Mouse (Mus musculus) kidney, postnatal 25 days (tissue): Measurements from ENCODE around the gene Unc50.

Experiments used
- DNase-seq, 2 experiments: peaks; one replicate each; pipeline ENCODE4 v3.0.0; 2021; ENCODE audit warnings: mixed read lengths in 2 of 2

The Unc50 gene

DNA sequence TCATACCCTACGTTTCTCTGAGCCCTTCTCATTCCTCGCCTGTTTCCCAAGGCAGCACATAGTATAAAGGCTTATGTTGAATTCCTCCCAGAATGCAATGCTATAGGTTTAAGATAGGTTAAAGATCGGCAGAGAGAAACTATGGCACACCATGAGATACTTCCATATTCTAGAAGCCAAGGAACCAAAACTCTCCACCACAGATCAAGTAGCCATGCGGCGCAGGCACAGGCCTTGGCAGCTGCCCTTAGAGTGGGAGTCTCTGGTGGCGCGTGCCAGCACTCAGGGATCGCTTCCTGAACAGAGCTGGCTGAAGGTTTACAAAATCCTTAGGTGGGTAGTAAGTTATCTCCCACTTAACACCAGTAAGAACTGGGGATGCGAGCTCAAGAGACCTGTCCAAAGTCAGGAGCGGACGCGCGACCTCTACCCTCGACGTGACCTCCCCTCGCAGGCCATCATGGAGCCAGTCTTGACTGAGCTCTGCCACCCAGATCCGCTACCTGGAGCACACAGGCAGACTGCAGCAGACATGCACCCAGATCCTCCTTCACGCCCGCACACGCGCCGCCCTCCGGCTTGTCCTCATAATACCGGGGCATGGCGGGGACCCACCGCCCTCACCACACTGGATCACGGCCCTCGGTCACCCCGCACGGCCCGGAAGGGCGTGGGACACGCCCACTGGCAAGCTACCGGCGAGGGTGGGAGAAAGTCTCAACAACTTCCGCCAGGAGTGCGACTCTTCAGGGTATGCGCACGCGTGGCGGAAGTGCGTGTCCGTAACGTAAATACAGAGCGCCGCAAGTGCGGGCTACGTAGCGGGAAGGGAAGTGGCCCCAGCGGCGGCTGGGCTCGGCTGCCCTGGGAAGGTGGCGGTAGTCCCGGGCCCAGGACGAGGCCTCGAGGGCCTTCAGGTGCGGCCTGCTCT is at the start of gene Unc50, which contains the start of gene Coa5:
Unc50 (plus strand) TSS at position 774 of the 931 bp plus-strand sequence.
Coa5 (minus strand) TSS at position 738 of the 931 bp plus-strand sequence.
- DNase-seq = peak; percentile 94 to 98

DNA sequence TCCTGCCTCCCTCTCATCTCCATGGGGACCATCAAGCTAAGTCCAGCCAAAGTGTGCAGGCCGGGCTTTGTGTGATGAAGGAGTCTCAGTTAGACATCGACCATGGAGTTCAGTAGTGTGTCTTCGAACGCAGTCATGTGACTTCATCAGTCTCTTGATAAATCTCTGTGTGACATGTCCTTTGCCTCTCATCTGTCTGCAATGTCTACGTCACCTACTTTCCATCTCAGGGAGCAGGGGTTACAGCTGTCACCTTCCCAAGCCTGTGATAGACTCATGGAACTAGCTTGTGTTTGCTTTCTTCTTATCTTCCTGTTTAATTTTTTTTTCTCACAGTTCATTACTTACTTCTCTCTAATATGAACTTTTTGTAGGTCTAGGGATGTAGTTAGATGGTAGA is 49.0 kb upstream of the Unc50 start:
- DNase-seq = no peak

- no peak for DNase-seq
These were observed 45.6 kb upstream of the Unc50 start for GRCm38 (mm10) chr1:37384304-37384703.

GRCm38 (mm10) chr1:37386448-37386971 is 43.4 kb upstream of the Unc50 start:
- DNase-seq = no peak

GRCm38 (mm10) chr1:37393174-37393573 is 36.8 kb upstream of the Unc50 start:
- no peak for DNase-seq

DNA sequence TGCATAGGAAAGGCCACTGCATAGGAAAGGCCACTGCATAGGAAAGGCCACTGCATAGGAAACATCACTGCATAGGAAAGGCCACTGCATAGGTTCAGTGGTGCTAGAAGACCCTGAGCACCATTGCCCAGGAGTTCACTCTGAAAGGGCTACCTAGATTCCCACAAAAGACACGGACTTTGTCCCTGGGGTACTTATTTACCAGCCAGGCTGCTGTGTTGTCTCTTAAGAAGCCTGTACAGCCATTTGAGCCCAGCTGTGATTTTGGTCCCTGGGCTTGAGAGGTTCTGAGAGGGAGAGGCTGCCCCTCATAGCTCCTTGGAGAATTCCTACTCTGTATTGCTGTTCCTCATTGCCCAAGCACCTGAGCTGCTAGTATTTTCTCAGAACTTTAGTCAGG is 33.5 kb upstream of the Unc50 start:
- peak; percentile 43 to 69 for DNase-seq

DNA sequence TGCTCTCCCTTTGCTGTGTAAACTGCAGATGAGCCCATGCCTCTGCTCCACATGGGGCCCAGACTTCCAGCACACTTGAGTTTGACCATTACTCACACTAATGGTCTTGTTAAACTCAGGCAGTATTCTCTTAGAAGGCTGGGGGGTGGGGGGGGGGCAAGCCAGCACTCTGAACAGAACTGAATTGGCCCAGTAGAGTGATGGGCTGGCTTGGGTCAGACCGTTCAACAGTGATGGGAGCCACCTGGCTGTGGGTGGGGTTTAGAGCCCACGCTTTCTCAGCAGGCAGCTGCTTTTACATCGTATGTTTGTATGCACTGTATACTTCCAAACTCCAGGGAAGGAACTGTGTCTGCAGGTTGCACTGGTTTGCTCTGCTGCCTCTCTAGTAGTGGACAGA is 31.0 kb upstream of the Unc50 start:
- peak in 1 of 2 experiments; percentile 8 for DNase-seq

GRCm38 (mm10) chr1:37399734-37400133 is 30.2 kb upstream of the Unc50 start:
- peak in 1 of 2 experiments; percentile 21 for DNase-seq

DNA sequence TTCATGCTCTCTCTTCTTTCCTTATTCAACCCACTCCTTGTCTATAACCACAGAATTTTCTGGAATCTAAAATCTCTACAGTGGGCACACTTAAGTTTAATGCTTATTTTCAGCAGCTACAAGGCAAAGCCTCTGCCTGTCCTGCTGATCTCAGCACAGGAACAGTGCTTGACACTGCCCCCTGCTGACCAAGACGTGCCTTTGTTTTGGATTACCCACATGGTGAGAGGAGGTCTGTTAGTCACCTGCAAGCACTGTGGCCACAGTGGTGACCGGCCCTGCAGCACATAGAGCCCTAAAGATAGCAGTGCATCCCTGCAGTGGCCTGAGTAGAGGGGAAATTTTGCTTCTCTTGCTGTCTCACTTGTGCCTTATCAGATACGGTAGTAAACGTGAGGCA is 28.3 kb upstream of the Unc50 start:
- DNase-seq = peak; percentile 66 to 73

DNA sequence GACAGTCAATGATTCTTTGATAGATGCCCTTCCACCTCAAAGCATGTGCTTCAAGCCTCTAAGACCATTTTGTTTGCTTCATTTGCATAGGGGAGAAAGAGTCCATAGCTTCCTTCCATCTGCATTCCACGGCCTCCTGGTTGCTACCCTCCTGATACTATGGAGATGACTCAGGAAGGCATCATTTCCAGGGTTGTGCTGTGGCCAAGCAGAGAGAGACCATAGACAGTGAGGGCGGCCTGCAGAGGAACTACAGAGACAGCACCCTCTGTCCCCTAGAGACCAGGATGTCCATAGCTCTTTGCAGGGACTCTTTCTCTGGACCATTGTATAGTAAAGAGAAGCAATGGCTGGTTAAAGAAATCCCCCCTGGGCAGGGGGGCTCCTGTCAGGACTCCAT is 24.8 kb upstream of the Unc50 start:
- DNase-seq = no peak

DNA sequence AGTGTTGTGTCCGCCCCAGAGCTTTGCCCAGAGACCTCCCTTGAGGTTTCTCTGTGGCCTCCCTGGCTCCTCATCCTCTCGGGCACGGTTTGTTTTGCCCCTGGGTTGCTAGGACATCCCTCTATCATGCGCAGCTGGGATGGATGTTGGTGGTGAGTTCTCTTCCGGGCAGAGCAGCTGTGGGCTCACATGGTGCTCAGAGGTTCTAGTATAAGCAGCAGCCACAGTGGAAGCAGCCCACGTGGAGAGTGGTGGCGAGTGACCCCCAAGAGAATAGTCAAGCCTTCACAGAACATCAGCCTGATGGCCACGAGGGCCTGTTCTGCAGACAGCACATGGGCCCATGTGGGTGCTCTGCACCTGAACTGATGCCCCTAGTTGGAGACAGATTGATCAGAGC is 22.7 kb upstream of the Unc50 start:
- no peak for DNase-seq

DNA sequence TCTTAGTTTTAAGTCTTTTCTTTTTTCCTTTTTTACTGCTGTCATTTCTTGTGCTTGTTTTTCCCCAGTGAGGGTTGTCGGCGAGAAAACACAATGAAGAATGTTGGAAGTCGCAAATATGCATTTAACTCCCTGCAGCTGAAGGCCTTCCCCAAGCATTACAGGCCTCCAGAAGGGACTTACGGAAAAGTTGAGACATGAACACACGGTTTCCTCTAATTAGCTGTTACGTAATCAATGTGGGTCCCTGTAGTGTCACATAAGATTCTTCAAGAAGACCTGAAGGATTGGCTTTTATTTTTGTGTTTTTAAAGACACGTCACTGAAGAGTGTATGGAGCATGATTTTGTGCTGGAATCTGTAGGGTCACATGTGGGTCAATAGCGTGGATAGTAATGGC is 21.9 kb upstream of the Unc50 start:
- no peak for DNase-seq

- no peak for DNase-seq
These were observed 21.3 kb upstream of the Unc50 start for GRCm38 (mm10) chr1:37408678-37409077.

- DNase-seq = no peak
These were observed 20.3 kb upstream of the Unc50 start for GRCm38 (mm10) chr1:37409647-37410046.

GRCm38 (mm10) chr1:37415394-37415793 is 14.5 kb upstream of the Unc50 start:
- no peak for DNase-seq

- peak; percentile 43 to 47 for DNase-seq
These were observed 10.5 kb upstream of the Unc50 start for GRCm38 (mm10) chr1:37419420-37419819.

DNA sequence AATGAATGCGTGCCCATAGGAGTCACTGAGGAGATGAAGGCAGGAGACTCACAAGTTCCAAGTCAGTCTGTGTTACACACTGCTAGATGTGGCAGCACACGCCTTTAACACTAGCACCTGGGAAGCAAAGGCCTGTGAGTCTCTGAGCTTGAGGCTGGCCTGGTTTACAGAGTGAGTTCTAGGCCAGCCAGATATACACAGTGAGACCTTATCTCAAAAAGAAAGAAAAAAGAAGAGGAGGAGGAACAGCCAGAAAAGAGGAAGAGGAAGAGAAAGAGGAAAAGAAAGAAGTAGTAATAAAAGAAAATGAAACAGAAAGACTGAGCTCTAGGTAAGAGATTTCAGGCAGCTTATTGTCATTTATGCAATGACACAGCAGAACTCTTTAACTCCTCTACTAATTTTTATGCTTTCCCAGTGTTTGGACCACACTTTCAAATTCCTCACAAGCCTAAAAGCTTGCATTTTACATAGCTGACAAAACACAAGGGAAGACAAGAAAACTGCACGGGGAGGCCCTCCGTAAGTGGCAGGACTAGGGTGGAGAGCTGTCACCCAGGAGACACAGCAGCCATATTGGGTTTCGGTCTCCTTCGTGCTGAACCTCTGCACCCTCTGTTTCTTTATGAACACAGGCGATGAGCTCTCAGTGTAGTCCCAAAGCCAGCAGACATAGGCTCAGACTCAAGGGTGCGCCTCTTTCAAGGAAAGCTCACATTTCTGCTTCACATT is 2.6 kb upstream of the Unc50 start:
- DNase-seq = no peak

DNA sequence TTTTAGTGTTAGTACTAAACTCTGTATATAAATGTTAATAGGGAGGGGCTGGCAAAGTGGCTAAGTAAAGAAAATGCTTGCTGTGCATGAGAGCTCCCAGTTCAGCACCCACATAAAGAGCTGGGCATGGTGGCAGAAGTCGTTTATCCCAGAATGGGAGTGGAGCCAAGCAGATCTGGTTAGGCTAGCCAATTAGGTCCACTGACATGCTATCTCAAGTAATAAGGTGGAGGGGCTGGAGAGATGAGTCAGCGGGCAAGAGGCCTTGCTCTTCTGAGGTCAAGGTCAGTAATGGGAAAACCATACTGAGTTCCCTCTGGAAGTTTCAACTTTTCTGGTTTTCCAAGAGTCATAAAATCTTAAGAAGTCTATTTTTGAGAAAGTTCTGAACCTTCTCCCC is 1.0 kb upstream of the Unc50 start:
- DNase-seq = no peak

DNA sequence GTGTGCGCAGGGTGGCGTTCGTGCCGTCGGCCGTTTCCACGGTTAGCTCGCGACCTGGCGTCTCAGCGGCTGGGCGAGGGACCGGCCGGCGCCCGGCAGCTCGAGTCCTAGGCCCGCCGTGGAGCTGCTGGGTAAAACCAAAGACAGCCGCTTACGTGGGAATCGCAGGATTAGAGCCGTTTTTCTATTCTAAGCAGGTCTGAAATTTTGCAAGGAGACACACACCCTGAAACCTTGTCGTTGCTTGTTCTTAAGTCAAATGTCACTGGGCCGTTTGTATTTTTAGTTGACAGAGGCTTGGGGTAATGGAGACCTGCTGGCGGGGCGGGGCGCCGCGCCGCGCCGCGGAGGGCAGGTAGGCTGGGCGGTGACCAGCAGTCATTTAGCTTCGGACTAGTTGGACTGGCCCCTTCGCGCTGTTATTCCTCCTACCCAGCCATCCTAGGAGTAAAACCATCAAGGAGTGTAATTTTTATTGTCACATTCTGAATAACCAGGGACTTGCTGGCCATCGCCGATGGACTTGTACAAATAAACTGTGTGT is 430 bp downstream of the Unc50 start:
- DNase-seq = peak; percentile 18 to 61

DNA sequence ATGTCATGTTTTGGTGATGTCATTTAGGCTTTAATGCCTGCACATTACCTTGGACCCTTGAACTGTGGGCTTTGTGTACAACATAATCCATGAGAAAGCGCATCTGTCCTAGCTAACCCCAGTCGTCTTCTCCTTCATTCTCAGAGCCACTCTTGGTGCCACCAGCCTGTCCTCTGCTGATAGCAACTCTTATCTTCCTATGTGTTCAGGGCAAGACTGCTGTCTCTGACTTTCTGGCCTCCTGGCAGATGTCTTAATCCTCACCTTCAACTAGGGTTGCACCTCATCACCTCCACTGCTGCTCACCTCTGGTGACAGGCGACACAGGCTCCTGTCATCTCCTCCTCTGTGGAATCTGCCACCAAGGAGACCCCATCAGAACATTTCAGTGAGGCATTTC is 6.5 kb downstream of the Unc50 start:
- DNase-seq = no peak

DNA sequence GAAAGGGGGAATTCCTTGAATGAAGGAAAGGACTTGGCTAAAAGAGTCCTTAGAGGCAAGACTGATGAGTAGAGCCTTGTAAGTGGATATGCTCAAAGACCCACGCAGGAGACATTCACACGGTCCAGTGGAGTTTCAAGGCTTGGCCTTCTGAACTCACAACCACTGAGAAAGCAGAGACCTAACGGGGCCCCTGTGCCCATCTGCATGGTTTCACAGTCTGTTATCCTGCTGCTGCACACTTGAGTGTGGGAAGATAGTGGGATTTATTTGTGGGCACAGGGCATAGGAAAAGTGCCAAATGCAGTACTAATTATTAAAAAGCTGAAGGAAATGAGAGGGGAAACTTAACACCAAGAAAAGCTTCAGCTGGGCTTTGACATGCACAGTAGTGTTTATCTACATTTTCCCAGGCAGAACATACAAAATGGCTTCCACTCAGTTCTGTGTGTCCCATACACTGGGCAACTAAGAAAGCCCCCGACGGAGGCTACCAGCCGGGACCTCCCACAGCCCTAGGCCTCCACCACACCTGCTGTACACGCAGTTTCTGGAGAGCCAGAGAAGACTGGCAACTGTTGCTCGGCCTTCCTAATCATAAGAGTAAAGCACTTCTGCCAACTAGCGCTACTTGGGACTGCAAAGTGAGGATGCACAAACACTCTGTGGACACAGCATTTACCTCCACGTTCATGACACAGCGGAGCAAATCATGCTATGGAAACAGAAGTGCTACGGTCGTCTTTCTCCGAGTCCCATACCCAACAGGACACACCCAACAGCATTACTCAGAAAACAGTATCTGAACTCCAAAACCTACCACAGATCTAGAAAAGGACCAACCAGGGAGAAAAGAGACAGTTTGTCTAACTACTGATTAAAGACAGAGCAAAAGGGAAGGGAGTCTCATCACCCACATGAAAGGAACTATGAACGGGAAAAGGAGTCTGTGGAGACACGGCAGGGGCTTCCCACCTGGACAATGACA is 13.2 kb downstream of the Unc50 start:
- DNase-seq = no peak
